Mouse (Mus musculus) midbrain, postnatal 0 days (tissue): ENCODE data around the gene Gm44502. TPM values are rescaled to one million over a fixed set of nuclear protein-coding genes. Genes with fewer than 3 reads are reported as not detected.
"Not testable (repeated sequence)": the region's sequence is repeated elsewhere in the genome, so short reads cannot be mapped to it uniquely, and the experiment has no call there.

Source experiments
- ATAC-seq: fragments of 200-750 bp; cut with Nextera tagmentation; 2 replicates; pipeline ENCODE4 v1.8.0; 2017; ENCODE audit warnings: moderate number of reproducible peaks, mild to moderate bottlenecking, moderate TSS enrichment, moderate library complexity; ENCODE audit not compliant: low FRiP score
- DNase-seq: peaks from one replicate; pipeline ENCODE4 v3.0.0-alpha.2; 2015; ENCODE audit warnings: low spot score
- H3K27ac ChIP-seq: fragments of 300-500 bp; sonication (generic); 2 replicates; pipeline ENCODE4 v1.5.1; 2014; ENCODE audit warnings: low read depth, mild to moderate bottlenecking, low read length, mixed read lengths
- H3K27me3 ChIP-seq: fragments of 300-500 bp; sonication (generic); 2 replicates; pipeline ENCODE4 v1.6.1; 2014; ENCODE audit warnings: low read length, control low read depth, mixed read lengths; ENCODE audit not compliant: insufficient read depth
- H3K36me3 ChIP-seq: fragments of 300-500 bp; sonication (generic); 2 replicates; pipeline ENCODE4 v1.6.1; 2014; ENCODE audit warnings: low read length, control low read depth, mixed read lengths; ENCODE audit not compliant: insufficient read depth
- H3K4me1 ChIP-seq: fragments of 300-500 bp; sonication (generic); 2 replicates; pipeline ENCODE4 v1.6.1; 2014; ENCODE audit warnings: mild to moderate bottlenecking, control low read depth, antibody characterized with exemption, low read length, mixed read lengths; ENCODE audit not compliant: insufficient read depth
- H3K4me2 ChIP-seq: fragments of 300-500 bp; sonication (generic); 2 replicates; pipeline ENCODE4 v1.6.1; 2014; ENCODE audit warnings: low read depth, mild to moderate bottlenecking, low read length, mixed read lengths; ENCODE audit not compliant: poor library complexity, severe bottlenecking
- H3K4me3 ChIP-seq: fragments of 300-500 bp; sonication (generic); 2 replicates; pipeline ENCODE4 v1.5.1; 2014; ENCODE audit warnings: low read depth, mild to moderate bottlenecking, low read length, moderate library complexity
- H3K9ac ChIP-seq: fragments of 300-500 bp; sonication (generic); replicated peaks from 2 replicates; pipeline ENCODE4 v1.6.1; 2014; ENCODE audit warnings: mild to moderate bottlenecking, low read length, moderate library complexity, mixed read lengths; ENCODE audit not compliant: poor library complexity, severe bottlenecking
- H3K9me3 ChIP-seq: fragments of 300-500 bp; sonication (generic); 2 replicates; pipeline ENCODE4 v1.6.1; 2016; ENCODE audit warnings: low read length, control low read depth
- CTCF ChIP-seq: IDR thresholded peaks from 2 replicates; pipeline ENCODE4 v1.5.1; 2016; ENCODE audit warnings: antibody characterized with exemption, mild to moderate bottlenecking
- WGBS: fragments of 180-500 bp; shearing (Covaris S2); extraction: QIAGEN DNeasy Blood & Tissue Kit; methylation state at CpG from one replicate; pipeline ENCODE4 v1.1.7; 2014; 5-methylcytosine and 5-hydroxymethylcytosine counted together
- polyA plus RNA-seq: library from polyadenylated mRNA; unstranded; fragments of >200 nt; fragmentation: Nextera tagmentation; extraction: Ambion mirVana; gene quantifications from 2 replicates; pipeline ENCODE4 v1.2.1, GENCODE M21; 2015
- total RNA-seq: library from RNA; depleted of rRNA; stranded (reverse); fragments of >200 nt; gene quantifications from 2 replicates; pipeline ENCODE4 v1.2.3, GENCODE M21; 2014

Gm44502 gene
- total and polyA plus RNA-seq, 2 experiments from 2014 or later = 0.93 TPM; not detected in 1

DNA sequence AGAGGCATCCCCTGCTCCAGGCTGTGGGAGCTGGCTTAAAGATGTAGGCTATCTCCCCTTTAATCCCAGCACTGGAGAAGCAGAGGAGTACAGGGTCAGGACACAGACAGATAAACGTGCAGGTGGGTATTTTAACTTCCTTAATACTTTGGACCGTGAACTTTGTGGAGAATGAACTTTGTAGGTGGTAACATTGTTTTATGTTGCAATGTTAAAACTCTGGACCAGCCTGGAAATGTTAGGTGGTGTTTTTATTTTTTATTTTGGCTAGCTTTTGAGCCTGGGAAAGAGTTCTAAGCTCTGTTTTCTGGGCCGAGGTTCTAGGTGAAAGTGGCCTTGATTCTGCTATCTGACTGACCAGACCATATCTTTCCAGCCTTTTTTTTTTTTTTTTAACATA lies 1.8 kb upstream of the Gm44502 start:
- Histone ChIP-seq H3K9me3 (no peaks in the 10 kb centered on the region), H3K27me3 (no peaks in the 10 kb centered on the region), H3K27ac (no peak overlapping the region), H3K9ac (no peak overlapping the region), H3K36me3 (peaks cover 14% of the 10 kb centered on the region), H3K4me3 (no peak overlapping the region), H3K4me1 (0 out of 2 replicates have a peak, but pooled peaks cover 2% of the 10 kb centered on the region), H3K4me2 (no peak overlapping the region)
- DNase-seq (no peak), ATAC-seq (no peak)
- 89% methylated on average over 3 of the region's 3 CpGs for WGBS
- no peak for TF ChIP-seq CTCF

DNA sequence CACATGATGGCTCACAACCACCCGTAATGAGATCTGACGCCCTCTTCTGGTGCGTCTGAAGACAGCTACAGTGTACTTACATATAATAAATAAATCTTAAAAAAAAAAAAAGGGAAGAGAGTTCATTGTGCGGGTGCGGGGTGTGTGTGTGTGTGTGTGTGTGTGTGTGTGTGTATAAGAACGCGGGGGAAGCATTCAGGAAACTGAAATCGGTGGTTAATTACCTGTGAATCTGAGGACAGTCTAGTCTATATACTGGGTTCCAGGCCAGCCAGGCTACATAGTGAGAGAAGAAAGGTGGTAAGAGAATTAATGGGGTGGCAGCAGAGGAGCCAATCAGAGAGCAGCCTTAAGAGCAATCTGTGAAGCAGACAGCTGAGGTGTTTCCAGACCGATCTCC lies 1.3 kb upstream of the Gm44502 start:
- not testable (repeated sequence) for DNase-seq, H3K4me3 ChIP-seq, H3K4me1 ChIP-seq, H3K27me3 ChIP-seq, ATAC-seq, H3K27ac ChIP-seq, H3K9me3 ChIP-seq, H3K9ac ChIP-seq, H3K4me2 ChIP-seq
- H3K36me3 ChIP-seq = peaks cover 19% of the 10 kb centered on the region
- WGBS = 89% methylated on average over 9 of the region's 9 CpGs

DNA sequence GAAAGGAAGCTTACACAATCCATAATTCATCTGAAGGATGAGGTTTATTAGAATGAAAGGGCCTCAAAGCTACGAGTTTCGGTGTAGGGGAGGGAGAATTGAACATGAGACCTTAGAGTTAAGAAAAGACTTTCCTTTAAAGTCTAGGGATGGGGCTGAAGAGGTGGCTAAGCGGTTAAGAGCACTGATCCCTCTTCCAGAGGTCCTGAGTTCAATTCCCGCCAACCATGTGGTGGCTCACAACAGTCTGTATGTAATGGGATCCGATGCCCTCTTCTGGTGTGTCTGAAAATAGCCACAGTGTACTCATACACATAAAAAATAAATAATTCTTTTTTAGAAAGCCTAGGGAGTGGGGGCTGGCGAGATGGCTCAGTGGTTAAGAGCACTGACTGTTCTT lies 845 bp upstream of the Gm44502 start:
- Histone ChIP-seq H3K27me3 (no peaks in the 10 kb centered on the region), H3K9ac (peak overlapping the region; percentile 66; the same call in 1 of the 2 replicates), H3K4me3 (peak overlapping the region; percentile 76), H3K4me1 (0 out of 2 replicates have a peak, but pooled peaks cover 2% of the 10 kb centered on the region), H3K4me2 (peak overlapping the region; percentile 96), H3K9me3 (no peaks in the 10 kb centered on the region), H3K36me3 (peaks cover 22% of the 10 kb centered on the region), H3K27ac (peak overlapping the region; percentile 93)
- no peak for DNase-seq
- ATAC-seq = no peak
- WGBS = 48% methylated on average over 6 of the region's 6 CpGs
- TF ChIP-seq CTCF = peak; percentile 37

DNA sequence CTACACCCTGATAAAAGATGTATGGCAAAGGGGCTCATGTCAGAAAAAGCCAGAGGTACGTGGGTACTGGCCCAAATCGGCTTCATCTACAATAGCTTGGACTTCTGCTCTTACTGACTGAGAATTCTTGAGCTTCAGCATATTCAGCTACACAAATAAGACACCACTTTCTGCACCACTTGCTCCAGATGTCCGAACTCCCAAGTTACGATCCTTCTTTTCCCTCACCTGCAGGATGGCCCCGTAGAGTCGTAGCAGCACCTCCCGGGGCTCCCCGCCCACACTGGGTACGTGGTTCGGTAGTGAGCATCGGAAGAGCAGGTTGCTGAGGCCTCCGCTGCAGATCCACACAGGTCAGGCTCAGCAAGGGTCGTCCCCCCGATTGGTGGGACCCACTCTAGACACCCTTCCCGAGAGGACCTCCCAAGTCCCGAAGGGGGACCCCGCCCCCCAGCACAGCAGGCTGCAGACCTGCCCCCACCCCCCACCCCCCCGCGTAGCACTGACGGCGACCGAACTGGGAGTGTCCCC lies 610 bp downstream of the Gm44502 start:
- peak; percentile 42 for ATAC-seq
- DNase-seq = no peak

DNA sequence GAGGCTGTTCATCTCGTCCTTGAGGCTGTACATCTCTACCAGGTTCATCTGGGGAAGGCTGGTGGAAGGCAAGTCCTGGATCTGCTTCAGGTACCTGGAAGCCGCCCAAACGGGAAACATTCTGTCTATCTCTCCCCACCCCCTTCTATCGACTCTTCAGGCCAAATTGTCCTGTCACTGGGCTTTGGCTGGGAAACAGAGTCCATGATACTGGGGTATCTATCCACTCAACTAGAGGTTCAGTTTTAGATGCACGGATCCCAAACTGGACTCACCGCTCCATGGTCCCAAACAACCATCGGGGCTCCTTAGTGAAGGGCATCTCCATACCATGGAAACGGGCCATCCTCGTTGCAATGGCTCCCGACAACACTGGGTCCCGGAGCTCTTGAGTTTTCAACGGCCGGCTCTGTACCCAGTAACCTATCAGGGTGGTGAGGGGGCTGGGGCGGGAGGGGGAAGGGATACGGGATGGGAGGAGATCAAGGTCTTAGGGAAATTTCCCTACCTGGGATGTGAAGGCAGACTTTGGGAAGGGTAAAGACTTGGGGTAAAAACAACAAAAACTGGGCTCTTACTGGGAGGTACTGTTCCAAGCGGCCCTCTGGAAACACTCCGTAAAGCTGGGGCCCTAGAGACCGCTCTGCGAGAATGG lies 1.2 kb downstream of the Gm44502 start:
- Histone ChIP-seq H3K36me3 (peaks cover 24% of the 10 kb centered on the region), H3K9me3 (no peaks in the 10 kb centered on the region), H3K9ac (peak overlapping the region; percentile 66), H3K4me2 (peak overlapping the region; percentile 96), H3K27ac (no peak overlapping the region), H3K4me3 (peak overlapping the region; percentile 76), H3K27me3 (no peaks in the 10 kb centered on the region), H3K4me1 (0 out of 2 replicates have a peak, but pooled peaks cover 2% of the 10 kb centered on the region)
- no peak for DNase-seq
- no peak for TF ChIP-seq CTCF
- ATAC-seq = no peak
- WGBS = 83% methylated on average over 19 of the region's 19 CpGs

More for the DNA sequence above, 610 bp downstream of the Gm44502 start:
- WGBS = 4% methylated on average over 22 of the region's 22 CpGs
- Histone ChIP-seq H3K4me2 (peak overlapping the region; percentile 96), H3K4me3 (peak overlapping the region; percentile 76), H3K9me3 (no peaks in the 10 kb centered on the region), H3K27me3 (no peaks in the 10 kb centered on the region), H3K36me3 (peaks cover 24% of the 10 kb centered on the region), H3K27ac (peak overlapping the region; percentile 93), H3K9ac (peak overlapping the region; percentile 66), H3K4me1 (0 out of 2 replicates have a peak, but pooled peaks cover 2% of the 10 kb centered on the region)
- TF ChIP-seq CTCF = no peak

DNA sequence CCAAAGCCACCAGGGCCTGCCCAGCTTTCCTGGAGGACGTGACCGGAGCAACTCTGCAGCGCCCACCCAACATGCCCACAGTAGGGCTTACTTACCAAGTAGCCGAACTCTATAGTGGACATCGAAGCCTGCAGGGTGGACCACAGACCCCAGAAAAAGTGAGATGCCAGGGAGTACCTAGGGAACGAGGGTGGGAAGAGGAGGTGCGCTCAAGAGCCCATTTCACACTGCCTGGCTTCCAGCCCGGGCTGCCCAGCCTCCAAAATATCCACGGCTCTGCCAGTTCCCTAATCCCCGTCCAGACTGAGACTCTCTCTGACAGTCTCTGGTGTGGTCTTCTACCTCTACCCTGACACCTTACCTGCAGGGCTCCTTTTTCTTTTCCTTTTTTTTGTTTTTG lies 2.8 kb downstream of the Gm44502 start:
- TF ChIP-seq CTCF = no peak
- Histone ChIP-seq H3K27ac (no peak overlapping the region), H3K36me3 (peaks cover 24% of the 10 kb centered on the region), H3K9me3 (no peaks in the 10 kb centered on the region), H3K27me3 (no peaks in the 10 kb centered on the region), H3K4me2 (no peak overlapping the region), H3K9ac (no peak overlapping the region), H3K4me1 (0 out of 2 replicates have a peak, but pooled peaks cover under 1% of the 10 kb centered on the region), H3K4me3 (no peak overlapping the region)
- no peak for ATAC-seq
- no peak for DNase-seq
- WGBS = 87% methylated on average over 10 of the region's 10 CpGs
